Mouse (Mus musculus) adrenal gland, adult (tissue): ENCODE results near the gene Svop.

Experiments
- DNase-seq, 2 experiments: peaks; one replicate each; pipeline ENCODE4 v3.0.0; 2022 to 2023; ENCODE audit warnings: low spot score in 1 of 2; ENCODE audit not compliant: inconsistent age in 2 of 2

The Svop gene

DNA sequence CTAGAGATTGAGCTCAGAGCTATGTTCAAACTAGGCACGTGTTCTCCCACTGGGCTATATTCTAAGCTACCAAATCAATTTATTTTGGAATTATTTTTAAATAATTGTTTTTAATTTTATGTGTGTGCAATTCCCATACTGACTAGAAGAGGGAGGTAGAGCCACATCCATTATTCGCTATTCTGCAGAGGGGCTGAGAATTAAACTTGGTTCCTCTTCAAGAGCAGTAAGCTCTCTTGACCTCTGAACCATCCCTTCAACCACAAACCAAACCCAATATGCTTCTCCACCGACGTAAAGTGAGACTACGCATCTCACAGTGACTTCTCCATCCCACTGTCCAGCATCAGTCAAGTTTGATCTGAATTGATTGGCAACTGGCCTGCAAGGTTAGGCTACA, 44.2 kb downstream of the Svop start:
- no peak for DNase-seq

DNA sequence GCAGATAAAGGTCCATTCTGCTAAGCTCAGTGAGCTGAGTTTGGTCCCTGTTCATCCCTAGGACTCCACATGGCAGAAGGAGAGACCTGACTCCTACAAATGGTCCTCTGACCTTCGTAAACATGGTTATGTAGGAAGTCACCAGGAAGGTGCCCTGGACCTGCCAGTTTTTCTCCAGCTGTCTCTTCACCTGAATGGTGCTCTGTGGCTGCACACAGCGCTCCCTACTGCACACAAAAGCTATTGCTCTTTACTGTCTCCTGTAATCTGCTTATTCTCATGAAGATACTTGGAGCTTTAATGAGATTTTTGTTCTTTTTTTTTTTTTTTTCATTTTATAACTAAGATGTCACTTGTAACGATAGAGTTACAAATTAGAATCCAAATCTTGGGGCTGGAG, 44.8 kb downstream of the Svop start:
- no peak for DNase-seq

DNA sequence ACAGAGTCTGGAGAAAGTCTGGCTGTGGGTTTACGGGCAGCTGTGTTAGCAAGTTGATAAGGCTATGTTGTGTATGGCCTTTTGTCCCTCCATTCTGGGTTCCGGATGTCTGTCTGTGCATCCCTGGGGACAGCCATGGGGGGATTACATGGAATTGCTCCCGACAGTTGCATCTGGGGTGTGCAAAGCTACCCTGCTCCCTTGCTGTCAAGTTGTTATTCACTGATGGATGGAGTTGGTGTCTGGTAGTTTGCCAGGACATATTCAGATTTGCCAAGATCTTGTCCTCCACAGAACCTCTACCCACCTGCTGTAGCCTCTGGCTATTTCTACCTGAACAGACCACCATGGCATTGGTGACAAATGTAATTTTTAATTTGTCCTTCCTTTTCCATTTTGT, 45.2 kb downstream of the Svop start:
- DNase-seq: no peak

DNA sequence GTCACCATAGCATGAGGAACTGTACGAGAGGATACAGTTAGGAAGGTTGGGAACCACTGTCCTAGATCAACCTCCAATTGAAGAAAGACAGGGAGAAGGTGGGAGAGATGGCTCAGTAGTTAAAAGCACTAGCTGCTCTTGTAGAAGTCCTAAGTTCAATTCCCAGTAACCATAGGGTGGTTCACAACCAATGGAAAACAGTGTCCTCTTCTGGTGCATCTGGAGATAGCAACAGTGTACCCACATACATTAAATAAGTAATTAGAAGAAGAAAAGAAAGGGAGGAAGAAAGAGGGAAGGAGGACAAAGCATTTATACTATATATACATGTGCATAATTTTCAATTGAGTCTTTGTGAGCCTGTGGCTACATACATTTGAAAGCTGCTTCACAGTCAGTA, 46.2 kb downstream of the Svop start:
- peak in 1 of 2 experiments; percentile 40 for DNase-seq

DNA sequence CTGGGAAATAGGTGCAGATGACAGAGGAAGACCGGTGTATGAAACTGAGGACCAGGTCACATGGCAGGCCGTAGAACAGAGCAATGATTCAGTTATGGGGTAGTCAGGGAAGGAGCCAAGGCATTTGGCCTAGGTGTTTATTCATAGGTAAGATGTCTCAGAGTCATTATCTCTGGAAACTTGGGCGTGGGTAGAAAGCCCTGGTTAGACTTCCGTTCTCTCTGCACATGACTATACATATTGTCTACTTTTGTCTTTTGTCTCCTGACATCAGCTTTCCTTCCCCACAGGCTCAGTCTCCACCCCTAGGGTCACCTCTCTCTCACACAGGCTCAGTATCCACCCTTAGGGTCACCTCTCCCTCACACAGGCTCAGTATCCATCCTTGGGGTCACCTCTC, 47.6 kb downstream of the Svop start:
- no peak for DNase-seq

DNA sequence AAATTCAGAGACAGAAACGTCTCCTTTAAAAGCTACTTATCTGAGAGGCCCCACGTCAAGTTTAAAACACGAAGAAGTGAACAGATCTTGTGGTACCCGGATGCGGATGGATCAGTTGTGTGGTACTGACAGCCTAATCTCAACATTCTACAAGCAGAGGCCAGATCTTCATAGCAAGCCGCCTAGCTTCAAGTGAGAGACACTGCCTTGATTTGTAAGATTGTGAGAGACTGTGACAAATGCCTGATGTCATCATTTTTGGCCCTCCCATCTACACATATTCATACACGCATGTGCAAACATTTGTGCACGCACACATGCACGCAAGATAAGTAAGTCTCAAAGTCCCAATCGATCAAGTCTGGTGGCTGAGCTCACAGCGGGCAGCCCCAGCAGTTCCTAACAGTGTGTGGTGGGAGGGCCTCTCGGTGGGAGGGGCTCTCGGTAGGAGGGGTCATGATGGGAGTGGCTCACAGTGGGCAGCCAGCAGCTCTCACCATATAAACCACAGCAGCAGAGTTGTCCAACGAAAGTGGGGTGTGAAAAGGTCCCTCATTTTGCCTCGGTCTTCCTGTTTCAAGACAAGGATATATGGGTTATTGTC, 49.9 kb downstream of the Svop start:
- peak; percentile 33 to 64 for DNase-seq

DNA sequence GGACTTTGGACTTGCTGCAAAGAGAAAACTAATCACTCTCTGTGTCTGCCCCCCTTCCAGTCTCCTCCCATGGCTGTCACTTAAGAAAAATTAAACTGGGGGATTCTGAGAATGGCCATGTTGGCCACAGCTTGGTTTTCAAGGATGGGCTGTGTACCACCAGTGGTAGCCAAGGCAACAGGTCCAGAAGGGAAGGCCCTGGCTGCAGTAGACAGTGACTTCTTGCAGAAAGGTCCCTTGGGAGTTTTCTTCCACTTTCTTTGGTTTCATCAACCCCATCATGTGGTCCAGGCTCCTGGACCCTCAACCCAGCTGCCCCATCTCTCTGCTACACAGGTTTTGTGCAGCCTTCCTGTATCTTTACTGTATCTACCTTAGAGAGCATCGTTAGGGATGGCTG, 50.5 kb downstream of the Svop start:
- no peak for DNase-seq

DNA sequence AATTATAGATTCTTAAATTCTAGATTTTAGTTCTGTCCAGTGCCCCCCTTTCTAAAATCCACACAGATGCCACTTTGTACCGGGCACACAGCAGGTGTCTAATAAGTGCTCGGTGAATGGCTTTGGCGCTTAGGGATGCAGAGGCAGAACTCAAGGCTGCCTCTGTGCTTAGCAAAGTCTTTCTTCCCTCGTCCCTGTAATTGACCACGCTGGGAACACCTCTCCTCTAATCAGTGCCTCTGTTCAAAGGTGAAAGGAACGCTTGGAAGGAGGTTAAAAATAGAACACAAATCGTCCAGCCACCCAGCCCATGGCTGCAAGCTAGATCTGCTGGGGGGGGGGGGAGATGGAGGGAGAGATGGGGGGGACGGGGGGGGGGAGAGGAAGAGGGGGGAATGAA, 50.9 kb downstream of the Svop start:
- DNase-seq: no peak

DNA sequence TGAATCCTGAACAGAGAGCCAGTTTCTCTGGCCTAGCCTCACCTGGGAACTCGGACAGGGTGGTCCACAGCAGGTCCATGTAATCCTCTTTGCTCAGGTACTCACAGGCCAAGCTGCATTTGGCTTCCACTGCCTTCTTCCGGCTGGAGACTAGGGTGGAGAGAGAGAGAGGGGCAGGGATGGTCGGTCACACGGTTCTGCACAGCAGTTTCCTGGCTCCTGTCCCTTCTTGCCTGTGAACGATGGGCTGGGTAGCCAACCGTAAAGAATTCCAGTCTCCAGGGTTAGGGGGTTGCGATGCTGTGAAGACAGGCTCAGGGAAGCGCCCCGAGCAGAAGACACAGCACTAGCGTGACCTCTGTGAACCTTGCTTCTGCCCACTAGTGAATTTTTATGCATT, 56.3 kb downstream of the Svop start:
- DNase-seq: no peak

DNA sequence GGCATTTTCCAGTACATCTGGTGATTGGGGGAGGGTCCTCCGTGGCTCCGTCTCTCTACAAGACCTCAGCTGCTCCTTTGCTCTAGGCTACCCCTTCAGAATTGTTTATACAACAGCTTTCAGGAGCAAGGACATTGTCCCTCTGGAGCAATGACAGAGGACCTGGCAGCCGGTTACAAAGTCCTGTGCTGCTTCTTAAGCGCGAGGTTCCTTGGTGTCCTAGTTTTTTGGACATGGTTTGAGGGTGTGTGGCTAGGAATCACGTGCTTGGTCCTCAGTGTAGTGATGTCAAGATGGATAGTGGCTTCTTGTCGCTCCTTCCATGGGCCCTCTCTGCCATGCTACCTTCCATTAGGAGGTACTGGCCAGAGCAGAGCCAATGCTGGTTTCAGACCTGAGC, 57.0 kb downstream of the Svop start:
- DNase-seq: no peak

DNA sequence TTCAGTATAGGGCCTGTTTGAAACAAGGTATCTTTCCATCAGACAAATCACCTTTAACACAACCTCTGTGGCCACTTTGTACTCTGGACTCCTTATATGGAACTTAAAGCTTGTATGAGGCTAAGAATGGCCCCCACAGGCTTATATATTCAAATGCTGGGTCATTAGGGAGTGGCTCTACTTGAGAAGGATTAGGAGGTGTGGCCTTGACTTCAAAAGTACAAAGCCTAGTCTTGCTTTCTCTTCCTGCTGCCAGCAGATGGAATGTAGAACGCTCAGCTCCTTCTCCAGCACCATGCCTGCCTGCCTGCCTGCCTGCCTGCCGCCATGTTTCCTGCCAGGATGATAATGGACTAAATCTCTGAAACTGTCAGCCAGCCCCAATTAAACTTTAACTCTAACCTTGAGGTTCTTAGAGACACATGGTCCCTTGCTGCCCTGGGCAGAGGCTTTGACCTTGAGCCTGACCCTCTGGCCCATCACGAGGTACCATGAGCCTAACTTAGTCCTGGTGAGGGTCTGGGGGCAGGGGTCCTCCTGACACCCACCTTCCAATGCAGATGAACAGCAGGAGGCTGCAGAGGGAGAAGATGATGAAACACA, 59.1 kb downstream of the Svop start:
- no peak for DNase-seq

DNA sequence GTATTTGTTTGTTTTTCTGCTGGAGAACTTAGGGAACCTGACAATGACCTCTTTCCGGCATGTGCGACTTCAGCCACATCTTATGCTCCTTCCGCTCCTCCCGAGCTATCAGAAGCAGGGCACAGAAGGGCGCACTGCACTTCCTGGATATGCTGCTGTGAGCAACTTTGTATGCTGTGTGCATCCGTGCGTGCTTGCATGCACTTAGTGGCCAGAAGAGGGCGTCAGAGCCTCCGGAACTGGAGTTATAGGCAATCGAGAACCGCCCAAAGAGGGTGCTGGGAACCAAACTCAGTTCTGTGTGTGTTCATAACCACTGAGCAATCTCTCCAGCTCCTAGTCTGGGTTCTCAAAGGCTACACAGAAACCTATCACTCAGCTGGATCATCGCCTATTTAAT, 60.7 kb downstream of the Svop start:
- DNase-seq: no peak

DNA sequence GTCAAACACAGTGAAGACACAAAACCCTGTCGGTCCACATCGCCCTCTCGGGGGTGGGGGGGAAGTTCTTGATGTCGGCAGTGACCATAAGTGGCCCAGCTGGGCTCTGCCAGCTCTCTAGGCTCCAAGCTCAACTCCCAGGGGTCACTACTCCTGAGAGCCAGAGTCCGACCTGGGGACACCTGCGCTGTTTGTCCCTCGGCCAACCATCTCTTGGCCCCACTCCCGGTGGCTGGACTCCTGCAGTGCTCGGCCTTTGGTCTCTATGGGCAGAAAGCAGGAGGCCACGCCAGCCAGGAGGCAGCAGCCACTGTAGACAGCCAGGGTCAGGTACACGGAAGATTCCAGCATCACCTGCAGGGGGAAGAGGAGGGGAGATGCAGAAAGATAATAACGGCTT, 63.3 kb downstream of the Svop start:
- no peak for DNase-seq

DNA sequence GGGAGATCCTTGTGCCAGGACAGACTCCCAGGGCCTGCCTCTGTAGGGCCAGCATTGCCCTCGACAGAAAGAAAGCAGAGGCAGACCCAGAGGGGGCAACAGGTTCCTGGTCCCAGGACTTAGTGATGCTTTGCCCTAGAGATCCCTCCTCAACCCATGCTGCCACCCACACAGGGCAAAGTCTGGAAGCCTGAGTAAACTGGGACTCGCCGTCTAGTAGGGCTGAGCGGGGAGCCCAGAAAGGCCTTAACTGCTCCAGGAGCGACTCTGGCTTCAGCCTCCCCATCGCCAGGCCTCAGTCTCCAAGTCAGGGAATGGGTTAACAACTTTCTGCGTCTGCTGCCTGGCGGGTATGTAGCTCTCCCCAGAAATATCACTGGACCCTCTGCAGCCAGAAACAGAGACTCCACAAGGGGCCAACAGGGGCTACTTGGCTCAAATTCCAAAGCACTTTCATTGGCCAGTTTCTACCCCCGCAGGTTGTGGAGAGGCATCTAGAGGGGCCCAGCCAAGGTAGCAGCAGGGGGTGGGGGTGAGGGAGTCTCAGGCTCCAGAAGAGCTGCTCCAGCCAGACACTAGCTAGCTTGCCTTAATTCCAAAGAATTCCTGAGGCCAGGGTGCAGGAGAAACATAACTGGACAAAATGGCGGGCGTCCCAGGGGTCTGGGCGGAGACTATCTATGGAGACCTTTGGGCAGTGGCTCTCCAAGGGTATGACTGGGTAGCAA, 64.0 kb downstream of the Svop start:
- no peak for DNase-seq

DNA sequence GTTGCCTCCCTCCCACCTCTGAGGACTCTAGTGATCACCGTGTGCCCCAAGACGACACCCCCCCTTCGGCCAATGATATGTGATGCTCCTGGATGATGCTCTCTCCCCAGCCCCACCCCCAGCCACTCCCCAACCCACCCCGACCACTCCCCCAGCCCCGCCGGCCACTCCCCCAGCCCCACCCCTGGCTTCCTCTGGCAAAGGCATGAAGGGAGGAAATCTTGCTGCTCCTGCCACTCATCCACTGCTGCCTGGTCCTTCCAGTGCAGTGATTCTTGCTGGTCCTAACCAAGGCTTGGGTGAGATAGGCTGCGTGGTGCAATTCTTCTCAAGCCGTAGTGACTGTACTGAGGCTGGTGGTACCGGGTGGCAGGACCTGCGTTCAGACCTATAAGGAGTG, 66.5 kb downstream of the Svop start:
- DNase-seq: no peak

DNA sequence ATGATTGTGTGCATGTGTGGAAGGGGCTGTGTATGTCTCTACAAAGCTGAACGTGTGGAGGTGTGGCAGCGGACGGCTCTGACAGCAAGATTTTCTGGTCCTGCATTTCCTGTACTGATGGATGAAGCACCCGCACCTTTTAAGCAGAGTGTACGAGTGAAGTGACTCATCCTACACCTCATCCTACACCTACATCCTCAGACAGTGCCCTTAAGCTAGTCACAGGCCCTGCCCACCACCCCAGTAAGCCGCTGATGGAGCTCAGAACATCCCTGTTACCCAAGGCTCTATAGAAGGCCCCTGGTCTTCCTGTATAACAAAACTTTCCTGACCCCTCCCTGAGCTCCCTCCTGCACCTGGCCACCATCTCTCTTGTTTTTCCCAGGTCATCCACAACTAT, 67.0 kb downstream of the Svop start:
- no peak for DNase-seq

DNA sequence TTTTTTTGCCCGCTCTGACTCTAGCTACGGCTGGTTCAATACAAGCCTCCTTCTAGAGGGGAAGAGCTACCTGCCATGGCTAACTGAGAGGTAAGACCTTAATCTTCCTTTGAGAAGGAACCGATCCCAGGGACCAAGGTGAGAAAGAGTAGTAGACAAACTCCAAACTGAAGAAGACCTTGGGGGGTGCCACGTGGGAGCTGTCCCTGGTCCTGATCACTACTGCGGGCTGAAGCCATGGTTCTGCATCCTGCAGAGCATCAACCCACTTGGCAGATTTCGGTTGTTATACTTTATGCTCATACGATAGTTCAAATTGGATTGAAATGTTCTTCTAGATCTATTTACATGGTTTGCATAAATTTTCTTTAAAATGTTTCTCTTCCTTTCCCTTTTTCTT, 76.2 kb downstream of the Svop start:
- DNase-seq: peak in 1 of 2 experiments; percentile 44

DNA sequence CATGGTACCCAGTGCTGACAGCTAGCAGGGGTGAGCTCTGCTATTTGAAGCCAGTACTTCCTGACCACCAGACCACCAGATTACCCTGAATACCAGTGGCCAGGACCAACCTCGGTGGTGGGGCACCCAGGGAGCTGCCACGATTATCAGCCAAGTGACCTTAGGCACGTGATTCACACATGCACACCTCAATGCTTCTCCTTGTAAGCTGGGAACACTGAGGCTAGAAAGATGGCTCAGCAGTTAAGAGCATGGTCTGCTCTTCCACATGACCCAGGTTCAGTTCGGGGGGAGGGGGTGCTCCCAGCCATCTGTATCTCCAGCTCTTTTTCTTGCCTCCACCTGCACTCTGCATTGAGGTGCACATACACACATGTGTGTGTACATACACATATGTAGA, 82.3 kb downstream of the Svop start:
- no peak for DNase-seq

DNA sequence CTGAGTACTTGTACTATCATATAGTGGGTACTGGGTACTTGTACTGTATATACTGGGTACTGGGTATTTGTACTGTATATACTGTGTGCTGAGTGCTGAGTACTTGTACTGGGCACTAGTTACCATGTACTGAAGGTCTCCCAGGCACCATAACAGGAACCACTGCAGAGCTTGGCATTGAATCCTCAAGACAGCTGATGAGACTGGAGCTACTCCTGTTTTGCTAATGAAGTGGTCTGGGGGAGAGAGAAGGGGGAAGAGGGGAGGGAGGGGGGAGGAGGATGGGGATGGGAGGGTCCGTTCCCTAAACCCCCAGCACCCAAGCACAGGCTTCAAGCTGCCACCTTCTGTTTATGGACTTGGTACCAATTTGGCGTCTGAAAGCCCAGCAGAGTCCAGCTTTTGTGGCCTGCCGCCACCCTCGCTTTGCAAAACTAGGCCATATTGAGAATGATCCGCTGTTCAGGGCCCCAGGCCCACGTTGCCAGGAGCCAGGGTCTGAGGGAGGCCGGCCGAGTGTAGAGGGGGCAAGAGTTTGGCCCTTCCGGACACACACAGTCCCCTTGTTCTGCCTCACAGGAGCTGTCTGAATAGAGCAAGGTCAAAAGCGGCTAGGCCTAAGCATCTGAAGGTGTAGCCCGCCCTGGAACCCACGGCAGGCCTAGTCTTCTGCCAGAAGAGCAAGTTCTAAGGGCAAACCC, 83.5 kb downstream of the Svop start:
- no peak for DNase-seq

DNA sequence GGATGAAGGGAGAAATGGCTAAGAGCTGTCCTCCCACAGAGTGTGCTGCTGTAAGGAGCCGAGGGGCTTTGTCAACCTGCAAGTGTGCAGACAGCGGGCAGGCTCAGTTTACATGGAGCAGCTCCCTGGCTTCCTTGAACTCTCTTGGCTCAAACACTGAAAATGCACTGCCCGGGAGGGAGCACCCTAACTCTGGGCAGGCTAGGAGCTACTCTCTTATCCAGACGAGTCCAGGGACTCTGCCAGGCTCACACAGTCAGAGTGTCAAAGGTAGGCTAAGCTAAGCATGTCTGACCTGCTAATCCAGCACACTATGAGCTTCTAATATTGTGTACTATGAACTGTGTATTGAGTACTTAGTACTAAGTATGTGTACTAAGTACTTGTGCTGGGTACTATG, 84.4 kb downstream of the Svop start:
- no peak for DNase-seq

DNA sequence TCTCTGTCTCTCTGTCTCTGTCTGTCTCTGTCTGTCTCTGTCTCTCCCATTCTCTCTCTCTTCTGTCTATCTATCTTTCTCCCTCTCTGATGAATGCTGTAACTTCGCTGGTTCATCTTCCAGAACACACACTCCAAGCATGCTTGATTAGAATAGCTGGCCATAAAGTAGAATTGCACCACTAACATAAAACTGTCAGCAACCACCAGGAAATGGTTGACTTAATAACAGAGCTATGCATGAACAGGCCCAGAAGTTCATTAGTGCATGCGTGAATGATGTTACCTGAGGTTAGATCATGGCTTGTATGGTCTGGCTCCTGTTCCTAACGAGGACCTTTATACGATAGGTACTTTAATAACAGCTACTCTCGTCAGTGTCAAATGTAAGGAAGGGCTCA, 86.3 kb downstream of the Svop start:
- DNase-seq: no peak

DNA sequence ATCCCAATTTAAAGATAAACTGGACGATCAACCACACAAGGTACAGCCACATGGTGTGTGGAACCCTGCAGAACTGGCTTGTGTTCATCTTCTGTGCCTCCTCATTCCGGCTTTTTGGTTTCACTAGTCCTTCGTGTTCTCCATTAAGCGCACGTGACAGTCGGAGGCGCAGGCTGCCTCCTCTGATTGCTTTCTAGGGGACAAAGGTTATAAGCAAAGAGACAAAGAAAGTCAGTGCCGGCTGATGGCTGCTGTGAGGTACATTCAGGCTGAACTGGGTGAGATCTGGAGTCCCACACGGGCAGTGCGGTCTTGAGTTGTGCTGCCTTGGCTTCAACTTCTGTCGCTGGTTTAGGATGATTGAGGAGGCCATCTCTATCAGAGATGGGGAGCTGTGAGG, 86.8 kb downstream of the Svop start:
- no peak for DNase-seq
